Mouse (Mus musculus): ENCODE data around the gene Degs2. TPM values are rescaled to one million over a fixed set of nuclear protein-coding genes. Genes with fewer than 3 reads are reported as not detected.

Degs2 gene
- polyA plus RNA-seq (2015; fragmentation: Nextera tagmentation; extraction: Ambion mirVana), result 2.0 and 3.7 TPM in 2 replicates

DNA sequence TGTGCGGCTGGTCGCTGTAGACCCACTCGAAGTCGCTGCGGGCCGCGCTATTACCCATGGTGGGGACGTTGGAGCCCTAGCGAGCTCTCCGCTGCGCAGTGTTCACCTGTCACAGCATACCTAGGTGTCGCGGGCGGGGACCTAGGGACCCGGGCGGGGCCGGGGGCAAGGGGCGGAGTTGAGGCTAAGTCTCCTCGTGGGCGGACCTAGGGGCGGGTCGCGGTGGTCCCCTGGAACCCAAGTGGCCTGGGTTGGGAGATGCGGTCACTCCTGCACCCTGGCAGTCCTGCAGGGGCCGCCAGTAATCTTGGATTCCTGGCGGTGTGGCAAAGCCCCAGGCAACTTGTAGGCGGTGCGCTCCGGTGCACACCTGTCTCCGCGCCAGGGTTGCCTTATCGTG is at the start of gene Degs2:
Gene Degs2 (minus strand): TSS at position 131 of the 400 bp plus-strand sequence.
- H3K9me3 ChIP-seq, result no peaks in the 10 kb centered on the region
- H3K9ac ChIP-seq (replicated peaks), result no peak within 1 kb of the TSS
- peak within 1 kb of the TSS; percentile 24 for H3K4me3 ChIP-seq
- H3K36me3 ChIP-seq, result no peaks in the 10 kb centered on the region
- peaks cover 35% of the 10 kb centered on the region for H3K27me3 ChIP-seq
- H3K27ac ChIP-seq (replicated peaks), result no peak within 1 kb of the TSS
- under 1% methylated on average over 32 of the region's 32 CpGs for WGBS
- no peak for ATAC-seq (replicated peaks)
- H3K4me1 ChIP-seq, result peaks cover 9% of the 10 kb centered on the region
- peak within 1 kb of the TSS; percentile 42 for H3K4me2 ChIP-seq (replicated peaks)

GRCm38 (mm10) chr12:108751790-108752189 is 49.7 kb upstream of the Degs2 start:
- H3K4me1 ChIP-seq, result no peaks in the 10 kb centered on the region
- H3K27ac ChIP-seq (replicated peaks), result no peak overlapping the region
- no peaks in the 10 kb centered on the region for H3K27me3 ChIP-seq
- no peak overlapping the region for H3K9ac ChIP-seq (replicated peaks)
- no peaks in the 10 kb centered on the region for H3K36me3 ChIP-seq
- ATAC-seq (replicated peaks), result no peak
- H3K4me3 ChIP-seq, result no peak overlapping the region
- 45% methylated on average over 9 of the region's 9 CpGs for WGBS
- H3K9me3 ChIP-seq, result no peaks in the 10 kb centered on the region
- H3K4me2 ChIP-seq (replicated peaks), result no peak overlapping the region

DNA sequence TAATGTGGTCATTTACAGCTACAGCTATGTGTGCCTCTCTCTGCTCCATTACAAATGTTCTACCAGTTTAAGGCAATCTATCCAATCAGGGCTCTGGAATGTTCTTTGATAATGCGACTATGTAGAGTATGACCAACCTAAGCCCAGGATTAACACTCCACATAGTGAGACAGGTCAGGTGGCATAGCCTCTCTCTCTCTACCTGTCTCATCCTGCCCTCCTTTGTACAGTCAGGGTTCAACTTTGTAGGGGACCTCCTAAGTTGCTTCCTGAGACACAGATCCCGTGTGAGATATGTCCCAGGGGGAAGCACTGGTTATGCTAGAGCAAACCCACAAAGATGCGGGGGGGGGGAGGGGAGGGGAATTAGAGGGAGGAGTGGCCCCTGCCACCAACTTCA is 48.1 kb upstream of the Degs2 start:
- Histone ChIP-seq H3K27ac (replicated peaks) (no peak overlapping the region), H3K27me3 (no peaks in the 10 kb centered on the region), H3K4me1 (no peaks in the 10 kb centered on the region), H3K4me2 (replicated peaks) (no peak overlapping the region), H3K9me3 (no peaks in the 10 kb centered on the region), H3K36me3 (no peaks in the 10 kb centered on the region), H3K4me3 (no peak overlapping the region), H3K9ac (replicated peaks) (no peak overlapping the region)
- ATAC-seq (replicated peaks), result no peak
- 79% methylated on average over 3 of the region's 3 CpGs for WGBS

DNA sequence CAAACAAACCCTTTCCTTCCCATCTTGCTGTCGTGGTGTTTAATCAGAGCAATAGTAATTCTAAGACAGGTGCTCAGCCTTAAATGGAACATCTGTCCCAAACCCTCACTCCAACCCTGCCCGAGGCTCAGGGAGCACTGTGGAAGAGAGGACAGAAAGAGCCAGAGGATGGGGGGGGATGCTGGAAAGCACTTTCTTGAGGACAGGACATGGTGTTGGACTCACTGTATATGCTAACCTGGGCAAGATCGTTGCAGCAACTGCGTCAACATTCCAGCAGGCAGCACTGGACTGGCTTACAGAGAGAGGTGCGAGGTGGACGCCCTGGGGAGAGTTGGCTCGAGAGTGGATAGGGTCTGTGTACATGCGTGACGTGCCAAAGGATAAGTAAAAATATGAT is 47.3 kb upstream of the Degs2 start:
- Histone ChIP-seq H3K36me3 (no peaks in the 10 kb centered on the region), H3K9me3 (no peaks in the 10 kb centered on the region), H3K4me1 (no peaks in the 10 kb centered on the region), H3K27me3 (no peaks in the 10 kb centered on the region), H3K9ac (replicated peaks) (no peak overlapping the region), H3K27ac (replicated peaks) (no peak overlapping the region), H3K4me3 (no peak overlapping the region), H3K4me2 (replicated peaks) (no peak overlapping the region)
- ATAC-seq (replicated peaks), result no peak
- 86% methylated on average over 9 of the region's 9 CpGs for WGBS

DNA sequence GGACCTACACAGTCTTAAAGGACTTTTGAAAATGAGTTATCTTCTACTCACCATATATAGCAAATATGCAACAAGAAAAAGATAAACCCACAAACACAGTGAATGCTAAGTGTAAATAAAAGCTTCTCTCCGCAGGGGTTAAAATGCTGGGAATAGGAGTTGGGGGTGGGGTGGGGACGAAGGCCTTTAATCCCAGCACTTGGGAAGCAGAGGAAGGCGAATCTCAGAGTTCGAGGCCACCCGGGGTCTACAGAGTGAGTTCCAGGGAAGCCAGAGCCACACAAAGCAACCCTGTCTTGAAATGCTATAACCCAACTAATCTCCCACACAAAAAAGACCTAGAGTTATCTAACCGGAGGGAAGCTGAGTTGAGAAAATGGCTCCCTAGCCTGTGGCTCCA is 46.9 kb upstream of the Degs2 start:
- Histone ChIP-seq H3K4me3 (no peak overlapping the region), H3K27me3 (no peaks in the 10 kb centered on the region), H3K4me2 (replicated peaks) (no peak overlapping the region), H3K36me3 (no peaks in the 10 kb centered on the region), H3K9me3 (no peaks in the 10 kb centered on the region), H3K9ac (replicated peaks) (no peak overlapping the region), H3K27ac (replicated peaks) (no peak overlapping the region), H3K4me1 (no peaks in the 10 kb centered on the region)
- no peak for ATAC-seq (replicated peaks)
- 51% methylated on average over 6 of the region's 6 CpGs for WGBS

GRCm38 (mm10) chr12:108745990-108746389 is 43.9 kb upstream of the Degs2 start:
- no peak for ATAC-seq (replicated peaks)
- Histone ChIP-seq H3K27ac (replicated peaks) (no peak overlapping the region), H3K4me1 (no peaks in the 10 kb centered on the region)

DNA sequence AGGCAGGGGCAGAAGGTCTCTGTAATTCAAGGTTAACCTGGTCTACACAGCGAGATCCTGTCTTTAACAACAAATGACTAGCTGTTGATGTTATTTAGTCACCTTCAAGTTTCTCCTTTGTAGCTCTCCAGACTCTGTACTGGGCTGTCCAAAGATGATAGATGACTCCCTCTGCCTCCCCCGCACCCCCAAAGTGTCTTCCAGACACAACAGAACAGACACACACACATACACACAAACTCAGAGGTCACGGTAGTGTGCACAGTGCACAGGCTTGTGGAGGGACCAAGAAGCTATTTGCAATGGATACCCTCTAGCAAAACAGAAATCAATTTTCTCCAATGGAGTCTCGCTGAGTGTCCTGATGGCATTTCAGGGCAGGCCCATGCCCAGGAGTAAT is 40.1 kb upstream of the Degs2 start:
- Histone ChIP-seq H3K4me1 (no peaks in the 10 kb centered on the region), H3K36me3 (no peaks in the 10 kb centered on the region), H3K9me3 (no peaks in the 10 kb centered on the region), H3K4me2 (replicated peaks) (no peak overlapping the region), H3K9ac (replicated peaks) (no peak overlapping the region), H3K4me3 (no peak overlapping the region), H3K27ac (replicated peaks) (no peak overlapping the region), H3K27me3 (no peaks in the 10 kb centered on the region)
- 96% methylated on average over 4 of the region's 4 CpGs for WGBS
- ATAC-seq (replicated peaks), result no peak

More at GRCm38 (mm10) chr12:108745990-108746389, 43.9 kb upstream of the Degs2 start:
- H3K4me2 ChIP-seq (replicated peaks), result no peak overlapping the region
- H3K36me3 ChIP-seq, result no peaks in the 10 kb centered on the region
- no peaks in the 10 kb centered on the region for H3K9me3 ChIP-seq
- H3K27me3 ChIP-seq, result no peaks in the 10 kb centered on the region
- H3K4me3 ChIP-seq, result no peak overlapping the region
- H3K9ac ChIP-seq (replicated peaks), result no peak overlapping the region

- Histone ChIP-seq H3K27me3 (no peaks in the 10 kb centered on the region), H3K27ac (replicated peaks) (no peak overlapping the region), H3K4me3 (no peak overlapping the region), H3K9ac (replicated peaks) (no peak overlapping the region), H3K4me2 (replicated peaks) (no peak overlapping the region), H3K36me3 (no peaks in the 10 kb centered on the region), H3K4me1 (no peaks in the 10 kb centered on the region), H3K9me3 (no peaks in the 10 kb centered on the region)
- no peak for ATAC-seq (replicated peaks)
- 84% methylated on average over 2 of the region's 2 CpGs for WGBS
Observed at GRCm38 (mm10) chr12:108741472-108741871, 39.4 kb upstream of the Degs2 start.

DNA sequence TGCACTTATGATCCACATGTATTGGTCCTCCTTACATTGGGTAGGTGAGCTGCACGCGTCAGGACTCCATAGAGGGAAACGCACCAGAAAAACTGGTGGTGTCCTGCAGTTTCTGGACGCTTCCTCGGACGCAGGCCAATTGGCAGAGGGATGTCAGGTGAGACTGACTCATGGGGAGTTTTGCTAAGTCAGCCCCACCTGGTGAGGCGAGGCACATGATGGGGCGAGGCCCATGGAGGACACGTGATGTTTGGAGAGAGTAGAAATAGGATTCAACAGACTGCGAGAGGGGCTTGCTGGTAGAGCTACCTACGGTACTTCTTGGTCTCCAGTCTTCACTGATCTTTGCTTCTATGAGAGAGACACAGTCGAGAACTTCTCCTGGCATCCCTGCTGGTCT is 36.6 kb upstream of the Degs2 start:
- WGBS, result 94% methylated on average over 12 of the region's 12 CpGs

GRCm38 (mm10) chr12:108737838-108738237 is 35.7 kb upstream of the Degs2 start:
- Histone ChIP-seq H3K27ac (replicated peaks) (no peak overlapping the region), H3K4me2 (replicated peaks) (no peak overlapping the region), H3K4me3 (no peak overlapping the region), H3K36me3 (no peaks in the 10 kb centered on the region), H3K27me3 (no peaks in the 10 kb centered on the region), H3K9ac (replicated peaks) (no peak overlapping the region), H3K9me3 (no peaks in the 10 kb centered on the region), H3K4me1 (no peaks in the 10 kb centered on the region)
- 91% methylated on average over 7 of the region's 7 CpGs for WGBS
- no peak for ATAC-seq (replicated peaks)

More for the DNA sequence above, 36.6 kb upstream of the Degs2 start:
- no peak overlapping the region for H3K4me3 ChIP-seq
- H3K27me3 ChIP-seq, result no peaks in the 10 kb centered on the region
- no peak overlapping the region for H3K9ac ChIP-seq (replicated peaks)
- ATAC-seq (replicated peaks), result no peak
- H3K27ac ChIP-seq (replicated peaks), result no peak overlapping the region
- H3K4me2 ChIP-seq (replicated peaks), result no peak overlapping the region
- H3K36me3 ChIP-seq, result no peaks in the 10 kb centered on the region
- no peaks in the 10 kb centered on the region for H3K9me3 ChIP-seq
- H3K4me1 ChIP-seq, result no peaks in the 10 kb centered on the region

DNA sequence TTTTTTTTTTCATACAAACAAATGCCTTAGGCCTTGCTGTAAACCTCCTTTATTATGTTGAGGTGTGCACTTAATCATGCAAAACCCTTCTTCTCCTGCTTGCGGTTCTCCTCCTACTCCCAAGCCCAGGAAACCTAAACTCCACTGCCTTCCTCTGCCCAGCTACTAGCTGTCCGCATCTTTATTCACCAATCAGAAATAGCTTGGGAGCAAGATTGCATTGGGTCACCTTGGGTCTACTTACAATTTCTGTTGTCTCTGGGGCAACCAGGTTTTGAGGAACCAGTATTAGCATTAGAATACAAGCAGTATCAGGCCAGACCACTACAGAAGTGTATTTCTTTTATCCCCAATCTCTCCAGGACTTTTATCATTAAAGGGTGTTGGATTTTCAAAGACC is 32.3 kb upstream of the Degs2 start:
- no peak for ATAC-seq (replicated peaks)
- 95% methylated on average over 2 of the region's 2 CpGs for WGBS
- H3K4me2 ChIP-seq (replicated peaks), result no peak overlapping the region

DNA sequence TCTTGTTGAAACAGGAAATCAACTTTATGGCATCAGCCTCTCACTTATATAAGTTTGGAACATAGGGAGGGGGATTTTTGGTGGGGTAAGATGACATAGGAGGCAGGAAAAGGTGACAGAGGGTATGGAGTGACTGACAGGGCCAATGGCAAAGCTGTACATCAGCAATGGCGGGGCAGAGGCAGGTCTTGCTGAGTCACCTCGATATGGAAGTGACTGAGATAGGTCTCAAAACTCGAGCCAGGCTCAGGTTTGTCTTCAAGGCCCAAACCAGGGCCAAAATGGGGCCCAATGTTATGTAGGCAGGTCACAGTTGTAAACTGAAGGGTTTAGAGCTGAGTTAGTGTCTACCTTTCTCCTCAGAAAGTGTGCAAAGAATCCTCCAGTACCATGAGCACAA is 21.7 kb upstream of the Degs2 start:
- H3K4me2 ChIP-seq (replicated peaks), result no peak overlapping the region
- no peak overlapping the region for H3K27ac ChIP-seq (replicated peaks)
- H3K4me1 ChIP-seq, result no peaks in the 10 kb centered on the region
- H3K36me3 ChIP-seq, result no peaks in the 10 kb centered on the region
- no peaks in the 10 kb centered on the region for H3K27me3 ChIP-seq
- H3K9me3 ChIP-seq, result no peaks in the 10 kb centered on the region
- ATAC-seq (replicated peaks), result no peak
- H3K4me3 ChIP-seq, result no peak overlapping the region
- WGBS, result 80% methylated on average over 3 of the region's 3 CpGs
- H3K9ac ChIP-seq (replicated peaks), result no peak overlapping the region

More for the DNA sequence above, 32.3 kb upstream of the Degs2 start:
- Histone ChIP-seq H3K9ac (replicated peaks) (no peak overlapping the region), H3K4me3 (no peak overlapping the region), H3K36me3 (no peaks in the 10 kb centered on the region), H3K27ac (replicated peaks) (no peak overlapping the region), H3K4me1 (no peaks in the 10 kb centered on the region), H3K27me3 (no peaks in the 10 kb centered on the region), H3K9me3 (no peaks in the 10 kb centered on the region)

DNA sequence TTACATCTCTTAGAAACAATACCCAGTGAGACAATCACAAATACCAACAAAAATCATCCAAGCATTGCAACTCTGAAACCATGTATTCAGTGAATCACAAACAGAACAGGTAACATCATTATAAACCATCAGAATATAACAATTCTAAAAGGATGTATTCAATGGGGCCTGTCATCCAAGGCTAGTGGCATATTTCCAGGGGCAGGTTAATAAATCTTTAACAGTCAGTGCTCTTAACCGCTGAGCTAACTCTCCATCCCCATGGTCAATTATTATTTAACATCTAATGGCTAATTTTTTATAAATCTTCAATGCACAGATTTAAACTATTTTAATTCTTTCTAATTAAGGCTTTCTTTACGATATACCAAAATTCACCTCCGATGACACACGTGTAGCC is 20.3 kb upstream of the Degs2 start:
- Histone ChIP-seq H3K27ac (replicated peaks) (no peak overlapping the region), H3K4me1 (no peaks in the 10 kb centered on the region), H3K9ac (replicated peaks) (no peak overlapping the region), H3K36me3 (no peaks in the 10 kb centered on the region), H3K4me3 (no peak overlapping the region), H3K9me3 (no peaks in the 10 kb centered on the region), H3K27me3 (no peaks in the 10 kb centered on the region), H3K4me2 (replicated peaks) (no peak overlapping the region)
- no peak for ATAC-seq (replicated peaks)
- WGBS, result 97% methylated on average over 4 of the region's 4 CpGs

Measured in forebrain, embryonic 15.5 days (tissue).